In genomic region chr12:5757766-5758165, GRCm38 (mm10) we compare ENCODE assay signal across 22 mouse cellular contexts.
A peak's percentile ranks its signal among the peaks of the same experiment; 100 is the strongest.
DNase-seq lines count a peak whose midpoint lies in the region; ATAC-seq lines count a peak whose summit lies in the region.
"Had no signal": no experiment of that assay in that cellular context is flagged by ENCODE, and none has a peak within 500 bp of the region (broad histone marks: within the 10 kb centered on the region; RNA-seq: fewer than 3 reads in every experiment).

No protein-coding gene starts in this region.

- ATAC-seq in frontal cortex, adult (ENCODE audit: low TSS enrichment) = peak; percentile 69; the same call in 1 of the 2 replicates
- ATAC-seq: activated CD4-positive, CD25-positive, alpha-beta regulatory T cell, adult 4 months; CD4-positive, CD25-positive, alpha-beta regulatory T cell, adult 4 months; forebrain, embryonic 14.5 days; hindbrain, embryonic 16.5 days; inflammation-experienced regulatory T-cells, adult 6 months; intestine, postnatal 0 days; Patski had no signal

- no peak for DNase-seq in frontal cortex, postnatal 14 days (ENCODE audit: low spot score in 2 of 2)
- peak; percentile 24 for DNase-seq in gastrocnemius, postnatal 25 days
- DNase-seq in gastrocnemius, postnatal 10 days = no peak
- DNase-seq in lung, postnatal 25 days (ENCODE audit: low spot score) = peak; percentile 4
- no peak for DNase-seq in lung, postnatal 4 days
- peak; percentile 59 for DNase-seq in brain, adult 2 months (ENCODE audit: low read depth, low spot score)
- no peak for DNase-seq in liver
- DNase-seq: adrenal gland, postnatal 14 days; B cell, adult 2 months; cerebellum, adult 18-20 months; cerebellum, adult 9-11 months; cerebellum, postnatal 36 days; heart, adult 2 months; heart, postnatal 4 days had no signal

Comparison
In these comparisons a context has a peak if more than half of its experiments do, and no peak if none do; other contexts are left out.
1. DNase-seq: peak in gastrocnemius, postnatal 25 days (single experiment), lung, postnatal 25 days (single experiment) and brain, adult 2 months (single experiment); none in frontal cortex, postnatal 14 days (0 of 2), gastrocnemius, postnatal 10 days (single experiment), lung, postnatal 4 days (0 of 2) and liver (single experiment).